Mouse (Mus musculus): ENCODE measurements around the gene Megf11.

- TF ChIP-seq EP300 (IDR thresholded peaks at IDR 0.05; ENCODE audit: low read depth) (no peak), CTCF (IDR thresholded peaks at IDR 0.05; ENCODE audit: low read depth) (no peak)
Measured at GRCm38 (mm10) chr9:64543125-64543524, 157.7 kb downstream of the Megf11 start.
